Mouse (Mus musculus) subcutaneous adipose tissue, adult 2 months (tissue): ENCODE measurements around the gene Mlx. TPM values are rescaled to one million over a fixed set of nuclear protein-coding genes. Genes with fewer than 3 reads are reported as not detected.

Experiments
- polyA plus RNA-seq: library from polyadenylated mRNA; depleted of rRNA; stranded (reverse); fragments of >200 nt; gene quantifications from 2 replicates; pipeline ENCODE4 v1.2.3, GENCODE M21; 2012; ENCODE audit warnings: low replicate concordance; rRNA removed

The Mlx gene
- polyA plus RNA-seq, result 59.2 and 60.4 TPM in 2 replicates

DNA sequence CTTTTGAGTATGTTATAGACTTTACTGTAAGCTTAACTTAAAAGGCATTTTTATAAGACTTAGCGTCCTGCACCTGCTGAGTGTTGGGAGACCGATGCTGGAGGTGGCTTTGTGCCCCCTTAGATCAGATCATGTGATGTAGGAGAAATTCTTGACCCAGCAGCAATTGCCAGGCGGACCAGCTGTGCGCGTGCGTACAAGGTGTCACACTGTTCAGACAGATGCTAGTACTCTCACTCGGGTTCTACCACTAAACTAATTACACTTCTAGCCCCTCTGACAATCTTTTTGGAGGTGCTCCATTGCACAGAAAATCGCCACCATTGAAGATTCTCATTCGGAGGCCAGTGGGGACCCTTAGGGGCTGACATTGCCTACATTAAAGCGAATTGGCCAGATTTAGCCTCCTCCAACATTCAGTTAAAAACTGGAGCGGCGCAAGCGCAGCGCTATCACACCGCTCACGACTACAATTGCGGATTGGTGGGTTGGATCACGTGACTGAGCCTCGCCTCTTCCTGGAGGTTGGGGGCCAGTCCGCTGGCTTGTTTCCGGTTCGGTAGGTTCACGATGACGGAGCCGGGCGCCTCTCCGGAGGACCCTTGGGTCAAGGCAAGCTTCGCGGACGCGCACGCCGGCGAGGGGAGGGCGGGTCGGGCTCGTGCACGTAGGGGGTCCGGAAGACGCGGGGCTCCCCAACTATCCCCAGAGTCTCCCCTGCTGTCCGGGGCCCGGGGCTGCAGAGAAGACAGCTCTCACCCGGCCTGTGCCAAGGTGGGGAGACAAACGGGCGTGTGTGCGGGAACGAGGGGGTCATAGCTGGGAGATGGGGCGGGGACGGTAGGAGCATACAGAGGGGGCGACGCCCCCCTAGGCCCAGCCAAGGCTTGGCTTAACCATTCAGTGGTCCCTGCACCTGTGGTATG, at the start of gene Mlx:
Gene Mlx, plus strand, starts transcription at position 522 of the 926 bp plus-strand sequence.

DNA sequence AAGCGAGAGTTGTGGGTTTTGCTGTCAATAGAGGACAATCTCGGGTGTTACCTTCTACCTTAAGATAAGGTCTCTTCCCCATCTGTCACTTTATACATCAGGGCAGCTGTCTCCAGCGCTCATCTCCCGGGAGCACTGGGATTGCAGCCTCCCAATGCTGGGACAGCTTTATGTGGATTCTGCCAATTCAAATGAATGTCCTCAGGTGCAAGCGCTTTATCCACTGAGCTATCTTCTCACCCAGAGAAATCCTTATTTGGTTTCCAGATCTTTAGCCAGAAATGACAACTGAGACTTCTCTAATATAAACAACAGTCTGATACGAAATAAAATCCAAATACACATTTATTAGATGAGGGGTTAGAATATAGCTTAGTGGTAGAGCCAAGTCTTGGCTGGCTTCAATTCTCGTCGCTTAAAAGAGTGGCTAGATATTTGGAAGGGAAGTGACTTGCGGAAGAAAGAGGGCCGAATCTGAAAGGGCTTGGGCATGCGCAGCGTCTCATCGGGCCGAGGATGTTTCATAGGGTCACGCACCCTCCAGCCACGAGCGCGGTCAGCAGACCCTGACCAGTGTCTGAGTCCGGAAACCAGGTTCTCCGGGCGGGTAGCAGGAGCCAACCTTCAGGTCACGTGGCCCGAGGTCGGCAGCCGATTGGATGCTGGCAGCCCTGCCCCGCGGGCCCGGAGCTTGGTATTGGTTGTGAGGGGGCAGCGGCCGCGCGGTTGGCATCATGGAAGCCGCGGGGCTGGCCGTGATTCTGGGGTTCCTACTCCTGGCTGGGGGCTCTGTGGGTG, 17.5 kb upstream of the Mlx start, which contains the start of gene Naglu:
Gene Naglu, plus strand, starts transcription at position 622 of the 798 bp plus-strand sequence.

DNA sequence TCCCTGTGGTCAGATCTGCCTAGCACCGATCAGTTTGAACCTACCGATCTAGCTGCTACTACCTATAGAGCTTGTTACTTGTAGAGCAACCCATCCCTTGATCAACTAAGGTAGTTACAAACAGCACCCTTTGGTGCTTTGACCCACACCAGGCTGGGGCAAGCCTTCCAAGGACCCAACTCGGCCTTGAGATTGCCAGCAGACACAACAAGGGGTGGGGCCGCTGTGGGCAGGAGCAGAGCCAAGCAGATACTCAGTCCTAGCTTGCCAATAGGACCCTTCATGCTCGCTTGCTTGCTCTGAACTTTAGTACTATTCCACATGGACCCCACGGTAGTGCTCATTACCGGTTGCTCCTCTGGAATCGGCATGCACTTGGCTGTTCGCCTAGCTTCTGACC, 9.0 kb upstream of the Mlx start, which contains the start of gene Hsd17b1:
Gene Hsd17b1, plus strand, starts transcription at position 291 of the 400 bp plus-strand sequence.

DNA sequence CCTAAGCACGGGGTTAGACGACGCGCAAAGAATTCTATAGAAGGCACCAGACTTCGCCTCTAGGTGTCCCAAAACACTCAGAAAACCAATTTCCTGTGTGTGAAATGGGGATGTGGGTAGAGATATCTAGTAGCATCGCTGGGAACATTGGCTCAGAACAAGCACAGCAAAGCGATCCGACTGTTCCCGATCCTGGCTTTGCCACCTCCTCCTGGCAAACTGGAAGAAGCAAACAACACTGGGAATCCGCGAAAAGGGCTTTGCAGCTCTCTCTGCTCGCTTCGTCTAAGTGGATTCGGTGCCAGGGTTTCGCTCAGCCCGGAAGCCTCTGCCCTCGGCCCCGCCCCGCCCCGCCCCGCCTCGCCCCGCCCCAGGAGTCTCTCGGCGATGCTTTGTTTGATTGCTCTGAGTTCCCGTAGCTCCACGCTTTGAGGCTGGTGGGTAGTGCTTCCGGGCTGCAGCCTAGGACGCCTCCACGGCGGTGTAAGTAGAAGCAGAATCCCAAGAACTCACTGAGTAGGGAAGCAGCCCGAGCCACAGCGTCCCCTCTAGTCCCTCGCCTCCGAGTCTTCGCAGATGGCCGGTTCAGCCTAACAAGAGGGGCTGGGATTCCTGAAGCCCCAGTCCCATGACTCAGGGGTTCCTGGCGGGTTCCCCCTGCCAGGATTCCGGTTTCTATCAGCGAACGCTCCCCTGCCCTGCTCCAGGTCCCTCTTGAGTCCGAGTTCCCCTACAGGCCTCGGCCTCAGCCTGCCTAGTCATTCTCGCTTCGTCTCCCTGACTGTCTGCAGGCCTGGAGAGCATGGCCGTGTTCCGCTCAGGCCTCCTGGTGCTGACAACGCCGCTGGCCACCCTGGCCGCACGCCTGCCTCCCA, 4.6 kb upstream of the Mlx start, which contains the start of gene Coasy:
Gene Coasy, plus strand, starts transcription at position 358 of the 875 bp plus-strand sequence.

DNA sequence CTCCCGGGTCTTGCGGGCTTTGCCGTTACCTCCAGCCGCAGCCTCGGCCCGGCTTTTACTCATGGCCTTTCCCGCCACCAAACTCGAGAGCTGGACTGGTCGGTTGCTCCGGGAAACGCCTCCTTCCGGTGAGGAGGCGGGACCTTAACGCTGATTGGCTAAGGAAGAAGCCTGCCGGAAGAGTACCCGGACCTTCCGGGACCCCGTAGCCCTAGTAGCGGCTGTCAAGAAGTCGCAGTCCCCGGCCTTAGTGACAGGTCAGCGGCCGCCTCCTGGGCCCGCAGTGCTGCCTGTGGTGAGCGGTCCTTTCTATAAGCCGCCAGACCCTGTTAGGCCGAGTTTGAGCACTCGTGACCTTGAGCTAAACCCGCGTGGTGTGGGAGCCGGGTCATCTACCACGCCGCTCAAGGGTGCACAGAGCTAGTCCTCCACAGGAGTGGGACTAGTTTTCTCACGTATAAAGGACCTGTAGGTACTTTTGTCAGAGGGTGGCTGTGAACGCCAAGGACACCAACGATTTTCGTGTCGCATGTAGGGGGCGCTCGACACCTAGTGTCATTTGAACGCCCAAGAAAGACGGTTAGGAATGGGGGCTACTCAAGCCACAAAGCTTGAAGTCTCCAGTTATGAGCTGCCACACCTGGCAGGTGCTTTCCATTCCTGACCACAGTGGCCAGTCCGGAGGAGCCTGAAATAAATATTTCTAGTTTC, 8.4 kb downstream of the Mlx start, which contains the start of gene Psmc3ip:
Gene Psmc3ip, minus strand, starts transcription at position 123 of the 711 bp plus-strand sequence.

DNA sequence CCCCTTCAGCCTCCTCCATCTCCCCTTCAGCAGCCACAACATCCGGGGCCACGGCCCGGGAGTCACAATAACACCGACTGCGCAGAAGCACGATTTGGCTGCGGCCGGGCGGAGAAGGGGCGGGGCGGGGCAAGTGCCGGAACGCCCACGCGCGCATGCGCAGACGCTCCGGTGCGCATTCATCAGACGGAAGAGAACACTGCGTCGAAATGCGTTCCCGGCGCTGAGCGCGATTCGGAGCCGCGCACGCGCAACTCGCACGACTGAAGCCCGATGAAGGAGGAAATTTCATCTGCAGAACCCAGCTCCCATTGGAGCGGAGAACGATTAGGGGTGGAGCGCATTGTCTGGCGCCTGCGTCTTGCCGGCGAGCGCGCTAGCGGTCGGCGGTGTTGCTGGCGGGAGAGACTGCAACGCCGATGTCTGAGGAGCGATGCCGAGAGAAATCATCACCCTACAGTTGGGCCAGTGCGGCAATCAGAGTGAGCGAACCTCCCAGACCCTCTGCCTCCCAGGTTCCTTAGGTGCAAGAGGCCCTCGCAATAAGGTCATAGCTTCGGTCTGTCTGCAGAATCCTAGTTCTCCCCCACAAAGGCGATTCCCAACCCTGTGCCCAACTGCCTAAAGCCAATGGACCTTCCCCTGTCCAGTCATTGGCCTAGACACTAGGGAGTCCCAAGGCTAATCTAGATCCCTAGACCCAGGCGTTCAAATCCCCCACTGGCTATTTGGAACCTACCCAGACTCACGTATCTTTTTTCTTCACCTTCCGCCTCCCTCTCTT, 32.9 kb downstream of the Mlx start, which contains the start of the genes Retreg3 and Tubg1:
Gene Retreg3, minus strand, starts transcription at position 133 of the 784 bp plus-strand sequence.
Gene Tubg1, plus strand, starts transcription at position 178 of the 784 bp plus-strand sequence.

Other genes starting within 250 kb of the Mlx start
- 35.6 and 42.3 TPM in 2 replicates for gene Stat5b, start 236.6 kb upstream of the Mlx start, polyA plus RNA-seq
- 46.0 and 63.9 TPM in 2 replicates for gene Stat5a, start 227.9 kb upstream of the Mlx start, polyA plus RNA-seq
- 102 and 167 TPM in 2 replicates for gene Stat3, start 147.7 kb upstream of the Mlx start, polyA plus RNA-seq
- gene Cavin1, start 116.4 kb upstream of the Mlx start, polyA plus RNA-seq, result 320 and 538 TPM in 2 replicates
- gene Atp6v0a1, start 77.8 kb upstream of the Mlx start, polyA plus RNA-seq, result 83.8 and 142 TPM in 2 replicates
- 48.5 and 52.4 TPM in 2 replicates for gene Naglu, start 17.3 kb upstream of the Mlx start, polyA plus RNA-seq
- 0.33 and 0.55 TPM in 2 replicates for gene Hsd17b1, start 8.9 kb upstream of the Mlx start, polyA plus RNA-seq
- 96.2 and 105 TPM in 2 replicates for gene Coasy, start 4.7 kb upstream of the Mlx start, polyA plus RNA-seq
- 0.95 and 3.9 TPM in 2 replicates for gene Psmc3ip, start 8.2 kb downstream of the Mlx start, polyA plus RNA-seq
- 76.7 and 88.6 TPM in 2 replicates for gene Retreg3, start 32.6 kb downstream of the Mlx start, polyA plus RNA-seq
- gene Tubg1, start 32.7 kb downstream of the Mlx start, polyA plus RNA-seq, result 13.8 and 32.5 TPM in 2 replicates
- 1.4 and 5.3 TPM in 2 replicates for gene Tubg2, start 68.6 kb downstream of the Mlx start, polyA plus RNA-seq
- 8.3 and 16.6 TPM in 2 replicates for gene Cntnap1, start 83.2 kb downstream of the Mlx start, polyA plus RNA-seq
- 30.1 and 55.2 TPM in 2 replicates for gene Plekhh3, start 84.1 kb downstream of the Mlx start, polyA plus RNA-seq
- gene Ccr10, start 88.2 kb downstream of the Mlx start, polyA plus RNA-seq, result 0.60 and 0.93 TPM in 2 replicates
- gene Ezh1, start 139.2 kb downstream of the Mlx start, polyA plus RNA-seq, result 44.1 and 55.6 TPM in 2 replicates
- gene Ramp2, start 158.8 kb downstream of the Mlx start, polyA plus RNA-seq, result 237 and 432 TPM in 2 replicates
- gene Vps25, start 166.4 kb downstream of the Mlx start, polyA plus RNA-seq, result 110 and 112 TPM in 2 replicates
- gene Wnk4, start 173.3 kb downstream of the Mlx start, polyA plus RNA-seq, result 1.4 and 19.8 TPM in 2 replicates
- gene Cntd1, start 191.7 kb downstream of the Mlx start, polyA plus RNA-seq, result 0.07 and 0.19 TPM in 2 replicates
- 161 and 167 TPM in 2 replicates for gene Coa3, start 191.8 kb downstream of the Mlx start, polyA plus RNA-seq
- 87.7 and 120 TPM in 2 replicates for gene Becn1, start 215.0 kb downstream of the Mlx start, polyA plus RNA-seq
- 61.9 and 67.1 TPM in 2 replicates for gene Psme3, start 228.9 kb downstream of the Mlx start, polyA plus RNA-seq
- 3.9 and 7.4 TPM in 2 replicates for gene Aoc2, start 237.8 kb downstream of the Mlx start, polyA plus RNA-seq
- 254 and 817 TPM in 2 replicates for gene Aoc3, start 243.3 kb downstream of the Mlx start, polyA plus RNA-seq